Mouse (Mus musculus) intestine, embryonic 16.5 days (tissue): ENCODE measurements around the gene Cfap61. TPM values are rescaled to one million over a fixed set of nuclear protein-coding genes. Genes with fewer than 3 reads are reported as not detected.

Experiments used
- ATAC-seq: fragments of 200-750 bp; cut with Nextera tagmentation; 2 replicates; pipeline ENCODE4 v1.8.0; 2017; ENCODE audit warnings: moderate TSS enrichment, moderate library complexity
- H3K27ac ChIP-seq: fragments of 300-500 bp; sonication (generic); 2 replicates; pipeline ENCODE4 v1.5.1; 2014; ENCODE audit warnings: mild to moderate bottlenecking, low read length
- H3K27me3 ChIP-seq: fragments of 300-500 bp; sonication (generic); replicated peaks from 2 replicates; pipeline ENCODE4 v1.6.1; 2014; ENCODE audit warnings: low read length, control low read depth, mixed read lengths; ENCODE audit not compliant: control insufficient read depth, insufficient read depth
- H3K36me3 ChIP-seq: fragments of 300-500 bp; sonication (generic); 2 replicates; pipeline ENCODE4 v1.6.1; 2014; ENCODE audit warnings: low read length, control low read depth; ENCODE audit not compliant: control insufficient read depth, insufficient read depth
- H3K4me1 ChIP-seq: fragments of 300-500 bp; sonication (generic); 2 replicates; pipeline ENCODE4 v1.6.1; 2014; ENCODE audit warnings: low read length, control low read depth, mixed read lengths; ENCODE audit not compliant: control insufficient read depth, insufficient read depth
- H3K4me2 ChIP-seq: fragments of 300-500 bp; sonication (generic); 2 replicates; pipeline ENCODE4 v1.6.1; 2014; ENCODE audit warnings: low read depth, low read length, control low read depth
- H3K4me3 ChIP-seq: fragments of 300-500 bp; sonication (generic); 2 replicates; pipeline ENCODE4 v1.5.1; 2014; ENCODE audit warnings: mild to moderate bottlenecking, low read length
- H3K9ac ChIP-seq: fragments of 300-500 bp; sonication (generic); 2 replicates; pipeline ENCODE4 v1.6.1; 2014; ENCODE audit warnings: low read depth, low read length
- H3K9me3 ChIP-seq: fragments of 300-500 bp; sonication (generic); 2 replicates; pipeline ENCODE4 v1.6.1; 2016; ENCODE audit warnings: low read length, control low read depth; ENCODE audit not compliant: control insufficient read depth
- WGBS: fragments of 180-500 bp; shearing (Covaris S2); extraction: QIAGEN DNeasy Blood & Tissue Kit; methylation state at CpG from one replicate; pipeline ENCODE4 v1.1.7; 2014; 5-methylcytosine and 5-hydroxymethylcytosine counted together
- polyA plus RNA-seq: library from polyadenylated mRNA; unstranded; fragments of >200 nt; fragmentation: Nextera tagmentation; extraction: Ambion mirVana; gene quantifications from 2 replicates; pipeline ENCODE4 v1.2.1, GENCODE M21; 2015

The Cfap61 gene
- polyA plus RNA-seq, 1 experiment from 2014 or later, result 0.51 TPM

- ATAC-seq, result no peak
- H3K4me3 ChIP-seq, result no peak overlapping the region
- no peak overlapping the region for H3K9ac ChIP-seq
- H3K36me3 ChIP-seq, result no peaks in the 10 kb centered on the region
- 77% methylated on average over 9 of the region's 9 CpGs for WGBS
- H3K4me2 ChIP-seq, result no peak overlapping the region
- no peak overlapping the region for H3K27ac ChIP-seq
- no peaks in the 10 kb centered on the region for H3K27me3 ChIP-seq
- H3K9me3 ChIP-seq, result no peaks in the 10 kb centered on the region
- H3K4me1 ChIP-seq, result no peaks in the 10 kb centered on the region
Observed at GRCm38 (mm10) chr2:146109921-146110320, 175.3 kb downstream of the Cfap61 start.

GRCm38 (mm10) chr2:146116282-146116681 is 181.7 kb downstream of the Cfap61 start:
- no peaks in the 10 kb centered on the region for H3K9me3 ChIP-seq
- no peaks in the 10 kb centered on the region for H3K27me3 ChIP-seq
- no peak overlapping the region for H3K4me3 ChIP-seq
- H3K27ac ChIP-seq, result no peak overlapping the region
- WGBS, result 79% methylated on average over 6 of the region's 6 CpGs
- H3K9ac ChIP-seq, result no peak overlapping the region
- ATAC-seq, result no peak
- H3K36me3 ChIP-seq, result no peaks in the 10 kb centered on the region
- H3K4me1 ChIP-seq, result no peaks in the 10 kb centered on the region
- no peak overlapping the region for H3K4me2 ChIP-seq

- no peak overlapping the region for H3K4me2 ChIP-seq
- WGBS, result 89% methylated on average over 5 of the region's 5 CpGs
Observed at GRCm38 (mm10) chr2:146116726-146117125, 182.1 kb downstream of the Cfap61 start.

GRCm38 (mm10) chr2:146117191-146117914 is 182.8 kb downstream of the Cfap61 start:
- ATAC-seq, result no peak
- Histone ChIP-seq H3K9me3 (no peaks in the 10 kb centered on the region), H3K36me3 (no peaks in the 10 kb centered on the region), H3K27me3 (no peaks in the 10 kb centered on the region), H3K9ac (no peak overlapping the region), H3K4me2 (no peak overlapping the region), H3K27ac (no peak overlapping the region), H3K4me1 (no peaks in the 10 kb centered on the region), H3K4me3 (no peak overlapping the region)
- 66% methylated on average over 17 of the region's 17 CpGs for WGBS

More at GRCm38 (mm10) chr2:146116726-146117125, 182.1 kb downstream of the Cfap61 start:
- Histone ChIP-seq H3K27ac (no peak overlapping the region), H3K27me3 (no peaks in the 10 kb centered on the region), H3K9ac (no peak overlapping the region), H3K4me3 (no peak overlapping the region), H3K4me1 (no peaks in the 10 kb centered on the region), H3K9me3 (no peaks in the 10 kb centered on the region), H3K36me3 (no peaks in the 10 kb centered on the region)
- no peak for ATAC-seq

GRCm38 (mm10) chr2:146117915-146118403 is 183.4 kb downstream of the Cfap61 start:
- Histone ChIP-seq H3K36me3 (no peaks in the 10 kb centered on the region), H3K27me3 (no peaks in the 10 kb centered on the region), H3K4me3 (no peak overlapping the region), H3K27ac (no peak overlapping the region), H3K9ac (no peak overlapping the region), H3K4me2 (no peak overlapping the region), H3K4me1 (no peaks in the 10 kb centered on the region), H3K9me3 (no peaks in the 10 kb centered on the region)
- no peak for ATAC-seq
- 56% methylated on average over 3 of the region's 3 CpGs for WGBS

GRCm38 (mm10) chr2:146121551-146121950 is 187.0 kb downstream of the Cfap61 start:
- no peaks in the 10 kb centered on the region for H3K9me3 ChIP-seq
- no peaks in the 10 kb centered on the region for H3K27me3 ChIP-seq
- 87% methylated on average over 7 of the region's 7 CpGs for WGBS
- H3K4me3 ChIP-seq, result no peak overlapping the region
- no peak overlapping the region for H3K27ac ChIP-seq
- no peaks in the 10 kb centered on the region for H3K36me3 ChIP-seq
- no peak overlapping the region for H3K4me2 ChIP-seq
- H3K4me1 ChIP-seq, result no peaks in the 10 kb centered on the region
- no peak for ATAC-seq
- H3K9ac ChIP-seq, result no peak overlapping the region

GRCm38 (mm10) chr2:146125129-146125528 is 190.5 kb downstream of the Cfap61 start:
- Histone ChIP-seq H3K4me2 (no peak overlapping the region), H3K4me3 (no peak overlapping the region), H3K9me3 (no peaks in the 10 kb centered on the region), H3K27ac (no peak overlapping the region), H3K4me1 (no peaks in the 10 kb centered on the region), H3K27me3 (no peaks in the 10 kb centered on the region), H3K9ac (no peak overlapping the region), H3K36me3 (no peaks in the 10 kb centered on the region)
- 79% methylated on average over 2 of the region's 2 CpGs for WGBS
- ATAC-seq, result no peak

- 84% methylated on average over 6 of the region's 6 CpGs for WGBS
- Histone ChIP-seq H3K9ac (no peak overlapping the region), H3K4me2 (no peak overlapping the region), H3K27me3 (no peaks in the 10 kb centered on the region), H3K4me1 (no peaks in the 10 kb centered on the region), H3K36me3 (no peaks in the 10 kb centered on the region), H3K27ac (no peak overlapping the region), H3K9me3 (no peaks in the 10 kb centered on the region), H3K4me3 (no peak overlapping the region)
- no peak for ATAC-seq
Observed at GRCm38 (mm10) chr2:146128622-146129021, 194.0 kb downstream of the Cfap61 start.

GRCm38 (mm10) chr2:146130514-146130913 is 195.9 kb downstream of the Cfap61 start:
- 94% methylated on average over 3 of the region's 3 CpGs for WGBS
- no peaks in the 10 kb centered on the region for H3K9me3 ChIP-seq
- no peak overlapping the region for H3K9ac ChIP-seq
- no peaks in the 10 kb centered on the region for H3K36me3 ChIP-seq
- no peak overlapping the region for H3K27ac ChIP-seq
- no peak overlapping the region for H3K4me2 ChIP-seq
- ATAC-seq, result no peak
- no peaks in the 10 kb centered on the region for H3K27me3 ChIP-seq
- no peaks in the 10 kb centered on the region for H3K4me1 ChIP-seq
- no peak overlapping the region for H3K4me3 ChIP-seq

- no peak for ATAC-seq
- Histone ChIP-seq H3K27me3 (no peaks in the 10 kb centered on the region), H3K27ac (no peak overlapping the region), H3K4me2 (no peak overlapping the region), H3K4me3 (no peak overlapping the region), H3K9me3 (no peaks in the 10 kb centered on the region), H3K9ac (no peak overlapping the region), H3K36me3 (no peaks in the 10 kb centered on the region), H3K4me1 (no peaks in the 10 kb centered on the region)
- WGBS, result 86% methylated on average over 6 of the region's 6 CpGs
Observed at GRCm38 (mm10) chr2:146134275-146134674, 199.7 kb downstream of the Cfap61 start.
